Mouse (Mus musculus) erythroblast, adult 5-6 weeks (primary cell): Measurements from ENCODE around the gene Vamp1. TPM values are rescaled to one million over a fixed set of nuclear protein-coding genes. Genes with fewer than 3 reads are reported as not detected.
"Not testable (repeated sequence)": the region's sequence is repeated elsewhere in the genome, so short reads cannot be mapped to it uniquely, and the experiment has no call there.

Experiments used
- ATAC-seq: replicated peaks from 2 replicates; pipeline ENCODE4 v1.8.0; 2016; ENCODE audit warnings: moderate number of reproducible peaks, mild to moderate bottlenecking, moderate TSS enrichment, inconsistent platforms; ENCODE audit not compliant: poor library complexity, low FRiP score, severe bottlenecking
- total RNA-seq, 2 experiments: library from RNA; stranded (forward) in 1 of 2; stranded (reverse) in 1 of 2; fragments of 150-400 nt in 1 of 2; fragments of 200-764, 138-1000 nt in 1 of 2; gene quantifications; 2 replicates each; pipeline versions ENCODE4 v1.2.3 to v1.2.4; 2015 to 2017; ENCODE audit warnings: low replicate concordance in 2 of 2

Vamp1 gene
- total RNA-seq, 2 experiments from 2014 or later = 2.1 TPM

DNA sequence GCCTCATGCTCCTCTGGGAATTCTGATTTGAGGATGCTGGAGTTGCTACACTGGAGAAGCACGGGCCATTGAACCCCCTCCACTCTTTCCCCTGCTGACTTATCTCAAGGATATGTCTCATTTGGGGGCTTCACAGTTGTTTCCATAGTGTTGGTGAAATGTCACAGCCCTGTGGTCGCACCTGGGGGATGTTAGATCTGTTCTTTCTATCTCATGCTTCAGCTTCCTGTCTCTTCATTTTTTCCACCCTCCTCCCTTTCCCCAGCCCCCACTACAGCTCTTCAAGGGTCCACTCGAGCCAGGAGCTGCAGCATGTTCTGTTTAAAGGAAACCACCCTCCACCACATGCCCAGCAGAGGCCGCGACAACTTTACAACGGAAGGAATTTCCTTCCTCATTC is 23.0 kb downstream of the Vamp1 start:
- ATAC-seq = no peak

DNA sequence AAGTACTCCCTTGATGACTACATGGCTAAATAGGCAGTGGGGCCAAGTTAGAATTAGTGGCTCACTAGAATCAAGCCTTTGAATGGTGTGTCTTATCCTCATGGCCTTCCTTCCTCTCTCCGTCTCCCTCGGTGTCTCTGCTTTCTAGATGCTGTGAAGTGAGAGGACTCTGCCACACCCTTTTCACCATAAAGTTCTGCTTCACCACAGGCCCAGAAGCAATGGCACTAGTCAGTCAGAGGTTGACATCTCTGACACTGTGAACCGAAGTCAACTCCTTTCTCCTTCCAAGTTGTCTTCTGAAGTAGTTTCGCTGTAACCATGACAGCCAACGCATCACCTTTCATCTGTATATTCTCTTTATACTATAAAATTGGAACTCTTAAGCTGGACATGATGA is 24.2 kb downstream of the Vamp1 start:
- ATAC-seq = no peak

DNA sequence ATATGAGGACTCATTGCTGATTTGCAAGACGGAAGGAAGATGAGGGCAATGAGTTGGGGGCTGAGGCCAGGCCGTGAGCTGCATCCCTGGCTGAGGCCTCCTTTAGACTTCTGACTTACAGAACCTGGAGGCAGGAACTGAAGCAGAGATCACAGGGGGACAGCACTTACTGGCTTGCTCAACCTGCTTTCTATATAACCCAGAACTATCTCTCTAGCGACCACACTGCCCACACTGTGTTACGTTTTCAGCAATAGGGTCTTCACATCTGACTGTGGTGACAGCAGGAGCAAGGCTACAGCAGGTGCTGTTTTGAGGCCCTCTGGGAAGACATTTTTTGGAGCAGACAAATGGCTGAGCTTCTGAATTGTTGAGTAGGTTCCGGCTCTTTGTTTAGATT is 25.3 kb downstream of the Vamp1 start:
- no peak for ATAC-seq

DNA sequence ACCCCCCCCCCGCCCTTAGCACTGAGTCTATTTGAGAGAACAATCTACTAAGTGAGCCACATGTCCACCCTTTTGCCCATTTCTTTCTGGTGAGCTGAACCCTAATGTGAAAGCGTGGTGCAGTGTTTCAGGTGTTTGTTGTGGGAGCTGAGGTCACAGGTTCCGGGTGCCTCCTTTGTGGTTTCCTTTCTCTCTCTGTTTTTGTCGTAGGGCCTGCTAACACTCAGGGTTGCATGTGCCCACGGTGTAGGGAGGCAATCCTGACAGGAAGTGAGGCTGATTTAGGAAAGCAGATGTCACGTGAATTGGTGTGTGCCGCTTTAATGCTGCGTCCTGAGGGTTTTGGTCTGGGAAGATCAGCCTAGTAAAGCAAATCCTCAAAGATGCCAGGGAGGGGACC is 26.2 kb downstream of the Vamp1 start:
- ATAC-seq = no peak

DNA sequence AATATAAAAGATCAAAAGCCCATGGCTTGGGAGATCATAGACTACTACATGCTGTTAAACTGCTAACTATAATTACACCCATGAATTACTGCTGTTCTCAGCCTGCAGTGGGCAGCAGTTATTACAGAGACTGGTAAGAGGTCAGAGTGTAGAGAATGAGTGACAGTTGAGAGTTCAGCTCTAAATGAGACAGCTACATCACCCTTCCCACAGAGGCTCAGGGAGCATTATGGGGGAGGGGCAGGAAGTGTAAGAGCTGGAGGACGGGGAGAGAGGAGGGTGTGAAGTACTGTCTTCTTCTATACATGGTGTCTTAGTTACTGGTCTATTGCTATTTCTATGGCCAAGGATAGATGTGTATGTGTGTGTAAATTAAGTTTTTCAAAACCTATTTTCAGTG is 29.2 kb downstream of the Vamp1 start:
- ATAC-seq = no peak

DNA sequence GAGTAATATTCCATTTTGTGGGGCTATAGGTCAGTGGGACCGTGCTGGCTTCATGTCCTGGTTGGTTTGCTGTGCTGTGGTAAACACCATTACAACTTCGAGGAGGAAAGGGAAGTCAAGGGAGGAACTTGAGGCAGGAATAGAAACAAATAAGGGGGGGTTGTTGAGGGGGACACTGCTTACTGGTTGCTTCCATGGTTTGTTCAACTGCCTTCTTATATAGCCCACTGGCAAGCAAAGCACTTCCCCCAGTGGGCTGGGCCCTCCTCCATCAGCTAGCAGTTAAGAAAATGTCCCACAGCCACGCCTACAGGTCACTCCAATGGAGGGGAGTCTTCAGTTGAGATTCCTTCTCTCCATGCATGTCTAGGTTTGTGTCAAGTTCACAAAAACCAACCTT is 36.9 kb downstream of the Vamp1 start:
- ATAC-seq = no peak

DNA sequence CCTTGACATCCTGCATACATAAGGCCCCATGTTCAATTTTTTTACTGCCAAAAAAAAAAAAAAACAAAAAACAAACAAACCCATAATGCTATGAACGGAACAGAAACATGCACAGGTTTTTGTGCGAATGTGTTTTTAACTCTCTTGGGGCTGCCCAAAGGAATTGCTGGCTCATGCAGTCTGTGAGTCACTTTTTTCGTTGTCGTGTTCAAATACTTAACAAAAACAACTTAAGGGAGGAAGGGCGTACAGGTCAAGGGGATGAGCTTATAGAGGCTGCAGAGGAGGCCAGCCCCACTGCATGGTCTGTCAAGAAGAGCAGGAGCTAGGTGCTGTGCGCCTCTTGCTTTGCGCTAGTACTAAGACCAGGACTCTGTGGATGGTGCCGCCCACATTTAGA is 37.4 kb downstream of the Vamp1 start:
- no peak for ATAC-seq

DNA sequence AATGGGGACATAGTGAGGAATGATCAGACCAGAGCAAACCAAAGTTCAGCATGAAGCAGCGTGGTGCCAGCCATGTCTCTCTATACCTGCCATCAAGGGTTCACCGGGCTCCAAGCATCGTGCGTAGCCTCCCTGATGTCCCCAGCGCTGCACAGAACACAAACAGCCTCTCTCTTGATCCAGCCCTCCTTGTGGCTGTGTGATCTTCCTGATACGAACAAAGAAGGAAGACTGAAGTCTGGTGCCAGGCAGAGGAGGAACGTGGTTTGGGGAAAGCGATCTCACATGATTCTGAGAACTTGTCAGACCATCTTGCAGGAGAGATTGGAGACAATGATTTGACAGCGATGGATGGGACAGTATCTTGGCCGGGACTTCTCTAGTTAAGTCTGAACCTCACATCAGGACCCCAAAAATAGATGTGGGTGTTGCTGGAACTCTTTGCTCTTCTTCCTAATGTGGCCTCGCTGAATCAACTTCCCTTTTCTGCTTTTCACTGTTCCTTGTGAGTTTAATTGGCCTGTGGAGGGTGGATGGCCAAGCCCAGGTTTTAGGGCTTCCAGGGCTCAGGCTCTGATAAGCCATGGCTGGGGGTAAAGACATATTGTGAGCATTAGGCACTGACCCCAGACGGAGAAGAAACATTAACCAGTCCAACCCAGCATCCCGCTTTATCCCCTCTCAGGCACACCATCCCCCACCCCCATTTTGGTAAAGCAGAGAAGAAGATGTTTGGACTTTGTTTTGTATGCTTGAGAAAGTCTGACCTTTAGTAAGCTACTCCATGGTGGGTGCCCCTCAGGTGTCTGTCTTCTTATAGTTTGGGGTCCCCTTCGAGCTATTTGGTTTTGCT is 38.7 kb downstream of the Vamp1 start:
- ATAC-seq = no peak

DNA sequence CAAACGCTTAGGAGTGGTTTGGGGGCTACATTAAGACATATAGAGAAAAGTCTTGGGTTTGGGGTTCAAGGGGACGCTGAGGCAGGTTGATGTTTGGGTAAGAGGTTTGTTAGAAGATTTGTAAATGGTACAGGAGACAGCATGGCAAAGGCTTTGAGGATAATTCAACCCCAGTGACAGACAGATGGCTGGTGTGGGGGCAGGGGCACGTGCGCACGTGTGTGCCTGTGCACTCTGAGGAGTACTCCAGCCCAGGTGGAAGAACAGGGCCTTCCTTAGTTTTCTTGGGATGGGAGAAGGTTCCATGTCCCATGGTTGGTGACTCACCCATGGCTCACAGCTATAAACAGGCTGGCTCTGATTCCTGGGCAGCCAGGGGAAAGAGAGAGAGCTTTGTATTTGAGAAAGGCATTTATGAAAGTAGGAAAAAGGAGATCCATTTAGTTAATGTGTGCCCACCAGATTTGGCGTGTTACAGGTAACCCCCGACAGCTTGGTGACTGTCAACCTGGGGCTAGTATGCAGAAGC is 40.2 kb downstream of the Vamp1 start:
- ATAC-seq = no peak

DNA sequence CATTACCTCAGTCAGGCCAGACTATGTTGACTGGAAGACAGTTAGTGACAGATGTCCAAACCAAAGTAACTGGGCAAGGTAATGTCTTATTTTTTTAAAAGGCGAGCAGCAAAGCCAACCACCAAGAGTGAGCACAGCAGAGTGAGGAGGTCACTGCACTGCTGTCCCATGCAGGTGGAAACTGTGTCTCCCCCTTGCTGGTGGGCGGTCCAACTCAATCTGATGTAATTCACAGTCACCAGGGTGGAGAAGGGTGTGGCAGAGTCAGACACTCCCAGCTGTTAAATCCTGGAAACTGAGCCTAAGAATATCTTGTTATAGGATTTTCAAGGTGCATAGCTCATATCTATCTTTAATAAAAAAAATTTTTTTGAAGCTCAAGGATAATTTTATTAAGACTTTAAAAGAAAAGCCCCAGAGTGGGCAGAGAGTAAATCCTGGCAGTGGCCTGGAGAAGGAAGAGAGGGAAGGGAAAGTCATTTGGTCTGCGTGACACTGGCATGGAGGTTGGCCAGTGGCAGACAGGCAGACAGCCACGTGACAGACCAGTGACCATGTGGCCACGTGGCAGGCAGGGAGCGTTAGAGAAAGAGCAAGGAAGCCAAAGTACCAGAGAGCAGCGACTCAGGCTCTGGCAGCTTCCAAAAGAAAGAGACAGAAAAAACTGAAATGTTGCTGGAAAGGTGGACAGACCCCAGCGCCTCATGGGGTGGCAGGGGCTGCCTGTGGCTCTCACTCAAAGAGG is 41.0 kb downstream of the Vamp1 start:
- ATAC-seq = no peak

DNA sequence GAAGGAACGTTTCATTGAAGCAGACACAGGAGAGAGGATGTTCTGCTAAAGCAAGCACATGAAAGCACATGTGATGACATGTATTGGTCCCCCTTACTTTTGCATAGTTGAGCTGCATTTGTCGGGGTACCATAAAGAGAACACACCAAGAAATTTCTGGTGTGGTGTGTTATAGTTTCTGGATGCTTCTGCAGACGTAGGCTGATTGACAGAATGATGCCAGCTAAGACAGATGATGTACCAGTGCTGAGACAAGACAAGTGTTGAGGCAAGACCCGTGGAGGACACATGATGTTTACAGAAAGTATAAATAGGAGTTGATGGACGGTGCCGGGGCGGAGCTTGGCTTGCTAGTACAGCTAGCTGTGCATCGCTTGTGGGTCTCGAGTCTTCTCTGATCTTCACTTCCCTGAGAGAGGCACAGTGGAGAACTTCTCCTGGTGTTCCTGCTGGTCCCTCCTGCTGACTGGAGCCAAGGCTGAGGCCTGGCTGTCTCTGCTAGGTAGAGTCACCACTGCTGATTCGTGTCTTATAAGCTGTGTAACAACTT is 44.7 kb downstream of the Vamp1 start:
- ATAC-seq = no peak

DNA sequence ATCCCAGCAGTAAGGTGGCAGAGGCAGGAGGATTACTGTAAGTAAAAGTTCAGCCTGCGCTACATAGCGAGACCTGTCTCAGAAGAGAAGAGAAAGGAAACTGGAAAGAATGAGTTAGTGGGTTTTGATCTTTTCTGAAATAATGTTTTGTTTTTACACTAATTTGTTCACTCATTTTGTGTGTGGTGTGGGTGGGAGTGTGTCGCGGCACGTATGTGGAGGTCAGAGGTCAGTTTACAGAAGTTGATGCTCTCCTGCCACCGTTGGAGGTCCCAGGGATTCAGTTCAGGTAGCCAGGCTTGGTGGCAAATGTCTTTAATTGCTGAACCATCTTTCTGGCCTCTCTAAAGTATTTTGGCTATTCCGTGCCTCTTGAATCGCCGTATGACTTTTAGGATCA is 48.9 kb downstream of the Vamp1 start:
- no peak for ATAC-seq

DNA sequence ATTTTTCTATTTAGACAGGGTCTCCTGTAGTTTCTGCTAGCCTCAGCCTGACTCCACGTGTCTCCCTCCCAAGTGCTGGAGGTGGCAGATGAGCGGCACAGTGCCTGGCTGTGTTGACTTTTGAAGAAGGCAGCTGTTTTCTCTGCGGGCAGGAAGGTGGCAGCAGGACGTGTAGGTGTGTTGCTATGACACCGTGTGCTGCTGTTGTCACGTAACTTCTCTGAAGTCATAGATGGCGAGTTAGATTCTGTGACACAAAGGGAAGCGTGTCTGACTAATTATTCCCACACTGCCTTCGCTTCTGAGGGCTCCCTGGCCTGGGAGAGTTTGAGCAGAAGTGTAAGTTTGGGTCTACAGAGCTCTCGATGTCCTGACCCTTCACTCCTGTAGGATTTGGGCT is 49.9 kb downstream of the Vamp1 start:
- no peak for ATAC-seq

DNA sequence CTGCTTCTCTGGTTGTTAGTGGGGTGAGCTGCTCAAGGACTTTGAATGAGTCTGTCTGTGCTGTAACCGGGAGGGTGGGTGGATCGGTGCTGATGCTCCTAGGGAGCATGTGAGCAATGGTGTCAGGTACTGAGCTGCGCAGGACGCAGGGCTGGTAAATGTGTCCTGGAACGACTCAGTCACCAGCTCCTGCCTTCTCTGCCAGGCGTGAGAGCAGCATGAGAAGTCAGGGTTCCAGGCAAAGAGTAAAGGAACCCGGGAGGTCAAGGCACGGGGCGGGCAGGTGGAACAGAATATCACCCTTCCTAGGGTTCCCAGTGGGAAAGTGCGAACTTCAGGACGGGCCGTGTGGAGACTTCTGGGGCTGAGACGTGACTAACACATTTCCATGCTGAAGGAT is 50.7 kb downstream of the Vamp1 start:
- no peak for ATAC-seq

DNA sequence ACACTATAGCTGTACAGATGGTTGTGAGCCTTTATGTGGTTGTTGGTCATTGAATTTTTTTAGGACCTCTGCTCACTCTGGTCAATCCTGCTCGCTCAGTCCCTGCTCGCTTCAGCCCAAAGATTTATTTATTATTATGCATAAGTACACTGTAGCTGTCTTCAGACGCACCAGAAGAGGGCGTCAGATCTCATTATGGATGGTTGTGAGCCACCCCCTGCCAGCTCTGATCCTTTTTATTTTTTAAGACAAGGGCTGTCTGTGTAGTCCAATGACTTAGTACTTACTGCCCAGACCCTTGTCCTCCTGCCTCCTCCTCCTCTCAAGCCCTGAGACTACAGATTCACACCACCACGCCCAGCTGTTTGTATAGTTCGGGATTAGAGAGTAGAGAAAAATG is 51.2 kb downstream of the Vamp1 start:
- not testable (repeated sequence) for ATAC-seq

DNA sequence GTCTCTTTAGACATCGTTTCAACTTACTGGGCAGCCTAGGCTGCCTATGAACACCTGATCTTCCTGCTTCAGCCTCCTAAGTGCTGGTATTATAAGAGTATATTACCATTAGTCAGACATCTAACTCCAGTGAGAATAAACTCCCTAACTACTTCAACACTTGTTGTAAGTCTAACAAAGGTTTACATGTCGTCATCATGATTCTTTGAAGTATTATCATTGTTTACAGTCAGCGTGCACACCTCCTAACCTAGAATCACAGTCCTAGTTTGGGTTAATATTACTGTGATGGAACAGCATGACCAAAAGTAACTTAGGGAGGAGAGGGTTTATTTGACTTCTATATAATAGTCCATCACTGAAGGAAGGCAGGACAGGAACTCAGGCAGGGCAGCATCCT is 52.1 kb downstream of the Vamp1 start:
- no peak for ATAC-seq

DNA sequence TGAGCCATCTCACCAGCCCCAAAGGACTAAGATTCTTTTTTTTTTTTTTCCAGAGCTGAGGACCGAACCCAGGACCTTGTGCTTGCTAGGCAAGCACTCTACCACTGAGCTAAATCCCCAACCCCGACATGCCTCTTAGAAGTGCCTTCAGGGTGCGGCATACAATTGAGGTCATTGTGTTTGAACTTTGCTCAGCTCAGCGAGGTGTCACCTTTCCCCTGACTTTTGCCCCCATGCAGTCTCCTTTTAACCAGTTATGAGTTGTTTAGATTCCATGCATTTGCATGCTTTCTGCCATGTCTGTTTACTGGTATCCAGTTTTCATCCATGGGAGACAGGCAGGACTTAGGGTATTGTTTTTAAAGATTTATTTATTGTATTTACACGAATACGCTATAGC is 53.4 kb downstream of the Vamp1 start:
- no peak for ATAC-seq

DNA sequence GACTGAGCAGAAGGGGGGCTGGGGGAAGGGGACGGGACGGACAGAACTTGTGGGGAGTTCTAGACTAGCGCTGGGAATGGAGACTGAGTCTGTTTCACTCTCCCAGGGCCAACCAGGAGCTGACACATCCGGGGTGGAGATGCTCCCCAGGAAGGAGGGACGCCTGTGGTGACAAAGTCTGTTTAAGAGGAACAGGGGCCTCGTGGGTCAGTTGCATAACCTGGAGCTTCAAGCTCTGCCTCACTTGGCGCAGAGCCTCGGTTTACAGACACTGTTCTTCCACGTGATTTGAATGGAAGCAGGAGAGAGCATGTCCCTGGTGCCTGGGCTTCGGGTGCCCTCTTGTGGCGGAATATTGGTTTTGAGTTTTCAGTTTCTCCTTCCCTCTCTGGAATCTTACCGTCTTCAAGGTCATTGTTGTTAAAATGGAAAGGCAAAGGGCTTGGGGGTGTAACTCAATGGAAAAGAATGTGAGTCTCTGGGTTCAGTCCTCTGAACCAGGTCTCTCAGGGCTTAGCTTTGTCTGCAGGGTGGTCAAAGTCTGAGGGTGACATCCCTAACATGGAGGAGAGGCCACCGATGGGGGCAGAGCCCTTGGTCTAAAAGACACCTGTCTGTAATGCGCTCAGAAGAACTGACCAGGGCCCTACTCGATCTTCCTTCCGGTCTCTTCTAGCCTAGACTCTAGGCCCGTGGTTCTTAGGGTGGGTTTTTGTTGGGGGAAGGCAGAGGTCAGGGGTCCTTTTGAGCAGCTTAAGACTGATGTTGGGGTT is 56.3 kb downstream of the Vamp1 start:
- ATAC-seq = peak; percentile 56

DNA sequence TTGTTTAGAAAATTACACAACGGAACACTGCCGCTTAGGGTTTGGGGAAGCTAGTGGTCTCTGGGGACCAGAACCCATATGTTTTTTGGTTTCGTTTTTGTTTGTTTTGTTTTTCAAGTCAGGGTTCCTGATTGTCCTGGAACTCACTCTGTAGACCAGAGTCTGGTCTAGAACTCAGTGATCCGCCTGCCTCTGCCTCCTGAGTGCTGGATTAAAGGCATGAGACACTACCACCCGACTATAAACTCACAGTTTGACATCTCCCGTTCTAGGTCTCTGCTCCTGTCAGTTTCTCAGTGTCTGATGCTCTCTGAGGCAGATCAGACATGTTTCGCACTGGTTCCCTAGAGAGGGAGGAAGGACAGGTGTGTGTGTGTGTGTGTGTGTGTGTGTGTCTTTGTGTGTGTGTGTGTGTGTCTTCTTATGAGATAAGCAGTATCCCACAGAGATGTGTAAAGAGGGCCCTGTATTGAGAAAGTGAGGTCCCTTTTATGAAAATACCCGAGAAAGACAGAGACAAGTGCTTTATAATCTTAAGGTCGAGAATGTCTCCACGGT is 57.0 kb downstream of the Vamp1 start:
- no peak for ATAC-seq
